Mouse (Mus musculus) myocyte (in vitro differentiated cells): Measurements from ENCODE around the gene Vmn1r54.

Experiments used
- CEBPB ChIP-seq: IDR thresholded peaks from 2 replicates; pipeline ENCODE4 v1.6.1; 2011; ENCODE audit warnings: mild to moderate bottlenecking, moderate library complexity; ENCODE audit not compliant: poor library complexity, insufficient read depth, severe bottlenecking
- POLR2A ChIP-seq: IDR thresholded peaks from one replicate; pipeline ENCODE4 v1.6.1; 2011; ENCODE audit warnings: low read depth, mild to moderate bottlenecking, control low read depth, moderate library complexity; ENCODE audit not compliant: insufficient read length
- SRF ChIP-seq: IDR thresholded peaks from one replicate; pipeline ENCODE4 v1.6.1; 2011; ENCODE audit warnings: low read depth; ENCODE audit not compliant: control insufficient read depth, insufficient read length
- TCF12 ChIP-seq: IDR thresholded peaks from one replicate; pipeline ENCODE4 v1.6.1; 2011; ENCODE audit warnings: mild to moderate bottlenecking, control low read depth; ENCODE audit not compliant: poor library complexity, insufficient read depth, severe bottlenecking

DNA sequence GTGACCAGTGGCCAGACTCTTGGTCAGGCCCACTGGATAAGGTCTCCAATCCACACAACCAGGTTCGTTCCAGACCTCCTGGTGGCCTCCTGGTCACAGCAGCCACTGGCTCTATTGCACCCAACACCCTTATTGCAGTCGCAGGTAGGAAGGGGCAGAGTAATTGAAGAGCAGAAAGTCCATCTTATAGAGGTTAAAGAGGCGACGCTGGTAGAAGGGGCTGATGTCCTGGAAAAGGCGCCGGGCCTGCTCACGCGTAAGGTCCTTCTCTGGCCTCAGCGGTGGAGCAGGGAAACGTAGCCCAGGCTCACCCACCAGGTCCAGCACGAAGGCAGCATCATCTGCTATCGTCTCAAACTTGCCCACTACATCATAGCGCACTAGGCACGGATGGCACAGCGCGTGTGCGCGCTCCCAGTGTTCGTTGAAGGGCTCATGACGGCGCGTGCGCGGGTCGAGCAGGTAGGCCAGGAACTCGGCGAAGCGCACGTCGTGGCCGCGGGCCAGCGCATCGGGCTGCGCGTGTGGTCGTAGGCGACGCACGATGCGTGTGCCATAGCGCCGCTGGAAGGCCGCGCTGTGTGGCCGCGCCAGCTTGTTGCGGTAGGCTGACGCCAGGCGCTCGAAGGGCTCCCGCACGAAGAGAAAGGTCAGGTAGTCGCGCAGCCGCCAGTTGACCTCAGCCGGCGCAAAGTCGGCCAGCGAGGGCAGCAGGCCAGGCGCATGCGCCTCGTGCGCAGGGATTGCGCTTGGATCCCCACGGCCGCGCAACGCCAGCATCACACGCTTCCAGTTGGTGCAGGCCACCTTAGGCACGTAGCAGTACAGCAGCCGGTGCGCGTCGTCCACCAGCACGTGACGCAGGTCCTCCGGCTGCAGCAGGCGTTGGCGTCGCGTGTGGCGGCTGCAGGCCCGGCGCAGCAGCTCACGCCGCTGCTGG is 63.0 kb downstream of the Vmn1r54 start:
- TF ChIP-seq SRF, result no peak
- TF ChIP-seq POLR2A, result no peak
- no peak for TF ChIP-seq TCF12
- no peak for TF ChIP-seq CEBPB
